Mouse (Mus musculus) C2C12 (cell line): Measurements from ENCODE around the gene Sh3bp4.

ENCODE experiments used
- CEBPB ChIP-seq: IDR thresholded peaks from one replicate; pipeline ENCODE4 v1.6.1; 2011; ENCODE audit warnings: low read depth, mild to moderate bottlenecking, control low read depth, moderate library complexity
- CTCF ChIP-seq: IDR thresholded peaks from one replicate; pipeline ENCODE4 v1.5.1; 2011; ENCODE audit not compliant: control insufficient read depth, insufficient read depth, insufficient read length
- MAX ChIP-seq: IDR thresholded peaks from one replicate; pipeline ENCODE4 v1.6.1; 2011; ENCODE audit warnings: mild to moderate bottlenecking, control low read depth
- MYOG ChIP-seq: IDR thresholded peaks from one replicate; pipeline ENCODE4 v1.6.1; 2011; ENCODE audit not compliant: control insufficient read depth, insufficient read length; ENCODE audit errors: extremely low read depth
- USF1 ChIP-seq: IDR thresholded peaks from one replicate; pipeline ENCODE4 v1.6.1; 2011; ENCODE audit warnings: low read depth, mild to moderate bottlenecking, control low read depth, moderate library complexity

DNA sequence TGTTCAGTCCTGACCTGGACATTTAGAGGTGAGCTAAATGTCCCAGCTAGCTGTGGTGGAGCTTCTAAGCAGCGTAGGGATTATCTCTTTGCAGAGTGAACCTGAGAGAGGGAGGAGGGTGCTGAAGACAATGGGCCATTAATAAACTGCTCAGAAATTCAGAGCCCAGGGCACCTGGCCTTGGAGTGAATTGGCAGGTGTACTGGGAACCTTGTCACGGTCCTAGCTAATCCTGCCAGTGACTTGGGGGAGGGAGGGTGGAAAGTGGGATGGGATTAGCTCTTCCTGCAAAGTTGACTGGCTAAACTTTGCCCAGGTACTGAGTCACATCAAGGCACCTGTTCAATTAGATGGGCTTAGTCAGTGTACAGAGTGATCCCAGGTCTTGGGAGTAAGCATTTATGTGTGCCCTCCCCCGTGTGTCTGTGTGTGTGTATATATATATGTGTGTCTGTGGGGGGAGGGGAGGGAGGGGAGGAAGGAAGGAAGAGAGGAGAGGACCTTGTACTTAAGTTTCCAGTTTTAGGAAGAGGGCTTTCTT lies 18.6 kb downstream of the Sh3bp4 start:
- TF ChIP-seq CTCF = no peak
- TF ChIP-seq CEBPB = no peak
- TF ChIP-seq MAX = no peak
- TF ChIP-seq USF1 = no peak
- TF ChIP-seq MYOG = no peak
